Mouse (Mus musculus) midbrain, embryonic 11.5 days (tissue): ENCODE measurements at regions not wholly inside any gene's neighbourhood (a gene's known extent, or its start where the extent isn't known, plus 50 kb on each side); places are given as distances from the start of the nearest gene placed in this dataset.

ENCODE experiments used
- ATAC-seq: fragments of 200-750 bp; cut with Nextera tagmentation; 2 replicates; pipeline ENCODE4 v1.8.0; 2017; ENCODE audit warnings: moderate TSS enrichment, moderate library complexity; ENCODE audit not compliant: low FRiP score
- DNase-seq: peaks from one replicate; pipeline ENCODE4 v3.0.0; 2015; ENCODE audit warnings: low spot score; ENCODE audit errors: missing footprints
- H3K27ac ChIP-seq: fragments of 300-500 bp; sonication (generic); 2 replicates; pipeline ENCODE4 v1.5.1; 2014; ENCODE audit warnings: low read depth, low read length
- H3K27me3 ChIP-seq: fragments of 300-500 bp; sonication (generic); 2 replicates; pipeline ENCODE4 v1.6.1; 2014; ENCODE audit warnings: mild to moderate bottlenecking, low read length, moderate library complexity, mixed read lengths; ENCODE audit not compliant: control insufficient read depth, insufficient read depth
- H3K36me3 ChIP-seq: fragments of 300-500 bp; sonication (generic); 2 replicates; pipeline ENCODE4 v1.6.1; 2014; ENCODE audit warnings: mild to moderate bottlenecking, low read length, moderate library complexity, mixed read lengths; ENCODE audit not compliant: control insufficient read depth, insufficient read depth
- H3K4me1 ChIP-seq: fragments of 300-500 bp; sonication (generic); 2 replicates; pipeline ENCODE4 v1.6.1; 2014; ENCODE audit warnings: low read length; ENCODE audit not compliant: control insufficient read depth, insufficient read depth
- H3K4me2 ChIP-seq: fragments of 300-500 bp; sonication (generic); 2 replicates; pipeline ENCODE4 v1.6.1; 2014; ENCODE audit warnings: mild to moderate bottlenecking, moderate library complexity
- H3K4me3 ChIP-seq: fragments of 300-500 bp; sonication (generic); 2 replicates; pipeline ENCODE4 v1.5.1; 2014; ENCODE audit warnings: low read depth, low read length
- H3K9ac ChIP-seq: fragments of 300-500 bp; sonication (generic); 2 replicates; pipeline ENCODE4 v1.6.1; 2014; ENCODE audit warnings: low read length
- H3K9me3 ChIP-seq: fragments of 300-500 bp; sonication (generic); 2 replicates; pipeline ENCODE4 v1.6.1; 2016; ENCODE audit warnings: low read length; ENCODE audit not compliant: control insufficient read depth
- WGBS: fragments of 180-500 bp; shearing (Covaris S2); extraction: QIAGEN DNeasy Blood & Tissue Kit; methylation state at CpG from one replicate; pipeline ENCODE4 v1.1.7; 2014; 5-methylcytosine and 5-hydroxymethylcytosine counted together

DNA sequence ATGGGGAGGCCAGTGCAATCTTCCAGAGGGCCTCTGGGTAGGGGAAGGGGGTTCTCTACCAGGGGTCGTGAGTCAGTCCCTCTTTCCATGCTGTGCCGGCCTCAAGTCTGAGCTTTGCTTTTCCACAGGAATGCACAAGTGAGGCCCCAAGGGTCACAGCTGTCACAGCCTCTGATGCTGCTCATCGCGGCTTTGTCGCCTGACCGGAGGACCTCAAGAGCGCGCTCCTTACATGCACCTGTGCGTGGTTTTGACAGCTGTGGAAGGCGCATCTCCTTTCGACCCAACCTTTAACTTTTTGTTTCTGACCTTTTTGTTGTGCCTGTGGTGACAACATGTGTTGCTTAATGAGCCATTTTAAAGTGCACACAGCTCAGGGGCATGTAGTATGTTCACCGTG lies 258.3 kb downstream of the Uaca start:
- H3K9me3 ChIP-seq = no peaks in the 10 kb centered on the region
- peaks cover 2% of the 10 kb centered on the region; the same call in 1 of the 2 replicates for H3K4me1 ChIP-seq
- no peak for DNase-seq
- ATAC-seq = no peak
- no peaks in the 10 kb centered on the region for H3K27me3 ChIP-seq
- no peak overlapping the region for H3K9ac ChIP-seq
- no peaks in the 10 kb centered on the region for H3K36me3 ChIP-seq
- no peak overlapping the region for H3K4me3 ChIP-seq
- 89% methylated on average over 12 of the region's 12 CpGs for WGBS
- H3K27ac ChIP-seq = no peak overlapping the region
- no peak overlapping the region for H3K4me2 ChIP-seq

DNA sequence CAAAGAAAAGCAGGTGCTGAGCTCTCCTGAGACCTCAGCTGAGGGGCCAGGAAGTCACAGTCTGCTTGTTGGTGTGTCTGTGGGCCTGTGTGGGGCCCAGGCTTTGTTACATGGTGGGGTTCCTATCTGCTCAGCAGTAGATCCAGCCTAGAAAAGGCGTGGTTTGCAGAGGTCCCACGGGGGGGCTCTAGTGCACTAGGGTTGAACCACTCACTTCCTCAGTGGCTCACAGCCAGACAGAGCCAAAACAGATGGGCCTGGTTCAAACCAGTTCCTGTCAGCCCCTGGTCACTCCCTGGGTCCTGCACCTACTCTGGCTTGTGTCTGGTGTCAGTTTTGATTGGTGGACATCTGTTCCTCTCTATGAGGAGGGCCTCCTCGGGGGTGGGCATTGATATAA lies 260.1 kb downstream of the Uaca start:
- DNase-seq = no peak

DNA sequence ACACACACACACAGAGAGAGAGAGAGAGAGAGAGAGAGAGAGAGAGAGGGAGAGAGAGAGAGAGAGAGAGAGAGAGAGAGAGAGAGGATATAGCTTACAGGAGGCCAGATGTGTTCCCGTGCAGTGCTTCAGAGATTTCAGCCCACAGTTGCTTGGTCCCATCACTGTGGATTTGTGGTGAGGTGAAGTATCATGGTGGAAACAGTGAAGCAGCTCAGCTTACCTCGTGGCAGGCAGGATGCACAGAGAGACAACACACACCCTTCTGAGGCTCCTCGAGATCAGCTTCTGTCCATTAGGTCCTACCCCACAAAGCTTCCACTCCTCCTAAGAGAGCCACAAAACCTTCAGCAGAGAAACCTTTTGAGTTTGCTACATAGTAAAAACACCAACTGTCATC lies 261.1 kb downstream of the Uaca start:
- no peak overlapping the region for H3K4me3 ChIP-seq
- ATAC-seq (no peak), DNase-seq (no peak)
- H3K4me2 ChIP-seq = no peak overlapping the region
- WGBS = 78% methylated on average over 3 of the region's 3 CpGs
- no peaks in the 10 kb centered on the region for H3K36me3 ChIP-seq
- no peaks in the 10 kb centered on the region; the same call in 1 of the 2 replicates for H3K9me3 ChIP-seq
- H3K4me1 ChIP-seq = peaks cover 2% of the 10 kb centered on the region; the same call in 1 of the 2 replicates
- no peak overlapping the region for H3K9ac ChIP-seq
- H3K27me3 ChIP-seq = no peaks in the 10 kb centered on the region
- H3K27ac ChIP-seq = no peak overlapping the region

More for the DNA sequence above, 260.1 kb downstream of the Uaca start:
- H3K36me3 ChIP-seq = no peaks in the 10 kb centered on the region
- H3K9ac ChIP-seq = no peak overlapping the region
- H3K4me1 ChIP-seq = peaks cover 2% of the 10 kb centered on the region; the same call in 1 of the 2 replicates
- H3K27ac ChIP-seq = no peak overlapping the region
- WGBS = 52% methylated on average over 3 of the region's 3 CpGs
- H3K4me3 ChIP-seq = no peak overlapping the region
- H3K4me2 ChIP-seq = no peak overlapping the region
- H3K9me3 ChIP-seq = no peaks in the 10 kb centered on the region; the same call in 1 of the 2 replicates
- ATAC-seq = no peak
- H3K27me3 ChIP-seq = no peaks in the 10 kb centered on the region

DNA sequence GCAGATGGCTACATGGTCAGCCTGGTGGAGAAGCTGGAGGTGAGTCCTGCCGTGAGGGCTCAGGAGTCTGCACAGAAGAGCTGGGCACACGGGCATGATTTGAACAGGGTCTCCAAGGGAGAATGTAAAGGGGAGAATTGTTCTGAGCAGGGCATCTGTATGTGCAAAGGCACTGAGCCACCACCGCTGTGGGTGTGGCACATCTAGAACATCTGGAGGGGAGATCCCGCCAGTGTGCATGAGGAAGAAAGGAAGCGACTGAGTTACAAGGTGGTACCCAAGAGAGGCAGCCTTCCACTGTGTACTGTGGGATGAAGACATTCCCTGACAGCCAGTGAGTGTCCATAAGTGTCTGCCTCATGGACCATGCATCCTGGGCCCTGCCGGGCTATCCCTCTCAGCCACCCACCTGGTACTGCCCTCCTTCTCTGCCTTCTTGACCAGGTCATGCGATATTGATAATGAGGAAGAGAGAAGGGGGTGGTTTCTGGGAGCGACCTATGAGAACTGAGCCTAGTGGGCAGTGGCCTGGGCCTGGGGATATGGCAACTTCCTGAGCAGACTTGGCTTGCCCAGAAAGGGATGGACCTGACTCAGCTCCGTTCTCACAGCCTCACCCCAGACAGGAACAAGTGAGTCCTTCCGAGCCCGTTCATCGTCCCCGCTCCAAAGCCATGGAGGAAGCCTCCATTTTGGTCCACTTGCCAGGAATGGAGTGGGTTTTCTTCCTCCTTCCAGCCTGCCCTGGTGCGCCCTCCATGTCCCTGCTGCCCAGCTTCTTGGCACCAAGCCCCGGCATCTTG lies 261.8 kb downstream of the Uaca start:
- Histone ChIP-seq H3K36me3 (no peaks in the 10 kb centered on the region), H3K4me1 (peaks cover 2% of the 10 kb centered on the region; the same call in 1 of the 2 replicates), H3K4me3 (no peak overlapping the region), H3K9ac (no peak overlapping the region), H3K27ac (no peak overlapping the region), H3K9me3 (no peaks in the 10 kb centered on the region; the same call in 1 of the 2 replicates), H3K27me3 (no peaks in the 10 kb centered on the region), H3K4me2 (no peak overlapping the region)
- ATAC-seq = no peak
- no peak for DNase-seq
- WGBS = 88% methylated on average over 15 of the region's 15 CpGs

DNA sequence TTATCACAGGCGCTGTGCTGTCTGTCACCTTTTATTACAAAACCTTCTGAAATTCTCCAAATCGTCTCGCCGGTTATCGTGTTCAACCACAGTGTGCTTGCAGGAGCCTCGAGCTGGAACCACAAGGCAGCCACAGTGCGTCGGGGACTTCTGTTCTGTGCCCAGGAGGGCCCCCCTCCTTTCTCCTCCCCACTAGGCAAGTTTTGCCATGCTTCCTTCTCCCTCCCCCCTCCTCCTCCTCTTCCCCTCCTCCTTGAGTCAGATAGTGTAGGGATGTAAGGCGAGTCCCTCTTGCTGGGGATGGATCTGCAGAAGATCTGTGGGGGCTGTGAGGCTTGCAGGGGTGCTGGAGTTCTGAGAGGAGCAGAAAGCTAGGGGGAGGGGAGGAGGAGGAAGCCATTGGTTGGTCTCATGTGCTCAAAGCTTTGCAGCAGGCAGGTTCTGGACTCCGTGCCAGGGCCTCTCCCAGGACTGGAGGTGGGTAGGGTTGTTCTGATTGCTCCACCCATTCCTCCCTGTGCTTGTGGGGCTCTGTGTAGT lies 262.5 kb downstream of the Uaca start:
- H3K27ac ChIP-seq = no peak overlapping the region
- DNase-seq = no peak

DNA sequence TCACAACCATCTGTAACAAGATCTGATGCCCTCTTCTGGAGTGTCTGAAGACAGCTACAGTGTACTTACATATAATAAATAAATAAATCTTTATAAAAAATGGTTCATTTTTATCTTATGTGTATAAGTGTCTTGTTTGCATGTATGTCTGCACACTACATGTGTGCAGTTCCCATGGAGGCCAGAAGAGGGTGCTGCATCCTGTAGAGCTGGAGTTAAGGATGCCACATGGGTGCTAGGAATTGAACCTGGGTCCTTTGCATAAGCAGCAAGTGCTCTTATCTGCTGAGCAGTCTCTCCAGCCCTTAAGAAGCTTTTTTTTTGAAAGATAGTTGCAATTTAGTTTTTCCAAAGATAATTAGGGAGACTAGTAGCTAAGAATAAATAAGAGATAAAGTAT lies 264.9 kb downstream of the Uaca start:
- no peak for ATAC-seq
- Histone ChIP-seq H3K27ac (no peak overlapping the region), H3K4me2 (no peak overlapping the region), H3K9me3 (no peaks in the 10 kb centered on the region; the same call in 1 of the 2 replicates), H3K4me1 (peaks cover 2% of the 10 kb centered on the region; the same call in 1 of the 2 replicates), H3K4me3 (no peak overlapping the region), H3K27me3 (no peaks in the 10 kb centered on the region), H3K36me3 (no peaks in the 10 kb centered on the region), H3K9ac (no peak overlapping the region)
- no peak for DNase-seq

More for the DNA sequence above, 262.5 kb downstream of the Uaca start:
- no peak overlapping the region for H3K4me2 ChIP-seq
- peaks cover 2% of the 10 kb centered on the region; the same call in 1 of the 2 replicates for H3K4me1 ChIP-seq
- 65% methylated on average over 10 of the region's 10 CpGs for WGBS
- H3K9me3 ChIP-seq = no peaks in the 10 kb centered on the region; the same call in 1 of the 2 replicates
- no peaks in the 10 kb centered on the region for H3K36me3 ChIP-seq
- H3K4me3 ChIP-seq = no peak overlapping the region
- ATAC-seq = no peak
- no peak overlapping the region for H3K9ac ChIP-seq
- H3K27me3 ChIP-seq = no peaks in the 10 kb centered on the region

DNA sequence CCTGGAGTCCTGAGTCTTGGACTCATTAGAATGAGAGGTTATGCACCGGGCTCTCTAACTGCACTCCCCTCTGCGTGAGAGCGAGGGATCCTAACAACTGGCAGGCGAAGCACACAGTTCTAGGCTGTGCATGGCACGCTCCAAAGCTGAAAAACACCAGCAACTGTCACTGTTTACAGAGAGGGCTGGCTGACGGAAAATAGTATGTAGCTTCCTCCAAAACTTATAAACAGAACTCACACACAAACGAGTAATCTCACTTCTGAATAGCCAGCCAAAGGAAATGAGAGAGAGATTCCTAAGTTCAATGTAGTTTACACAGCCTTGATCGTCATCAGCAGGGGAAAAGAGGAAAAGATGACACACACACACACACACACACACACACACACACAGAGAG lies 266.6 kb downstream of the Uaca start:
- H3K4me3 ChIP-seq = no peak overlapping the region
- ATAC-seq (no peak), DNase-seq (no peak)
- no peaks in the 10 kb centered on the region for H3K27me3 ChIP-seq
- H3K4me2 ChIP-seq = no peak overlapping the region
- no peak overlapping the region for H3K27ac ChIP-seq
- WGBS = 86% methylated on average over 8 of the region's 8 CpGs
- no peaks in the 10 kb centered on the region; the same call in 1 of the 2 replicates for H3K9me3 ChIP-seq
- no peaks in the 10 kb centered on the region; the same call in 1 of the 2 replicates for H3K4me1 ChIP-seq
- H3K9ac ChIP-seq = no peak overlapping the region
- no peaks in the 10 kb centered on the region for H3K36me3 ChIP-seq

DNA sequence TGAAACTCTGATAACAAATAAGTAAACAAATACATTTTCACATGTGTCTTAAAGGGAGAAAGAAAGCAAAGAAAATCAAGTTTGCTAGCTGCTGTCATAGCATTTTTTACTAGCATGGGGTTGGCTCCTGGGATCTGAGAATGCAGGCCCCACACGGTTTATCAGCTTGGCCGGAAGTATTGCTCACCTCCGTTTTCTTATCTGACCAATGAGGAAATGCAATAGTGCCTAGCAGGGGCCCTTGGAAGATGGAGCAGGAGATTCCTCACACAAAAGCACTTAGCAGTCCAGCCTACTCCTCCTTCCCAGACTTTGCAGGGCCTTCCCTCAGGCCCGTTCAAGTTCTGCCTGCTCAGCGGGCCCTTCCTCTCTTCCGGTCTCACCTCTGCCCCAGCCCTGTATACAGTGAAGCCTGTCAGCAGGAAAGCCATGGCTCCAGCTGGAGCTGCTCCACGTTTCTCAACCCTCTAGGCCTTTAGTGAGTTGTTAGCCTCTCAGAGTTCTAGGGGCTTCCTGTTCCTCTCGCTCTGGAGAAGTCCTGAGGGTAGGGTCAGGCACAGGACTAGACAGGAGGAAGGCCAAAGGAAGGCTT lies 270.5 kb downstream of the Uaca start:
- Histone ChIP-seq H3K4me1 (peaks cover 2% of the 10 kb centered on the region), H3K9ac (no peak overlapping the region), H3K9me3 (no peaks in the 10 kb centered on the region), H3K4me3 (no peak overlapping the region), H3K4me2 (no peak overlapping the region), H3K36me3 (no peaks in the 10 kb centered on the region), H3K27ac (no peak overlapping the region), H3K27me3 (no peaks in the 10 kb centered on the region)
- ATAC-seq (no peak), DNase-seq (no peak)
- WGBS = 74% methylated on average over 8 of the region's 8 CpGs
